Mouse (Mus musculus) lung, embryonic 14.5 days (tissue): ENCODE results near the gene 4921511C20Rik. TPM values are rescaled to one million over a fixed set of nuclear protein-coding genes. Genes with fewer than 3 reads are reported as not detected.

Experiments
- ATAC-seq: fragments of 200-750 bp; cut with Nextera tagmentation; 2 replicates; pipeline ENCODE4 v1.8.0; 2017; ENCODE audit warnings: mild to moderate bottlenecking, moderate TSS enrichment, moderate library complexity; ENCODE audit not compliant: insufficient read depth
- DNase-seq: peaks from one replicate; pipeline ENCODE4 v3.0.0-alpha.2; 2015
- H3K27ac ChIP-seq: fragments of 300-500 bp; sonication (generic); 2 replicates; pipeline ENCODE4 v1.5.1; 2014; ENCODE audit warnings: low read depth, mild to moderate bottlenecking, moderate library complexity
- H3K27me3 ChIP-seq: fragments of 300-500 bp; sonication (generic); 2 replicates; pipeline ENCODE4 v1.6.1; 2014; ENCODE audit warnings: low read length, control low read depth; ENCODE audit not compliant: insufficient read depth
- H3K36me3 ChIP-seq: fragments of 300-500 bp; sonication (generic); 2 replicates; pipeline ENCODE4 v1.6.1; 2014; ENCODE audit warnings: control low read depth; ENCODE audit not compliant: insufficient read depth
- H3K4me1 ChIP-seq: fragments of 300-500 bp; sonication (generic); 2 replicates; pipeline ENCODE4 v1.6.1; 2014; ENCODE audit warnings: antibody characterized with exemption, control low read depth; ENCODE audit not compliant: insufficient read depth
- H3K4me2 ChIP-seq: fragments of 300-500 bp; sonication (generic); 2 replicates; pipeline ENCODE4 v1.6.1; 2014; ENCODE audit warnings: mild to moderate bottlenecking
- H3K4me3 ChIP-seq: fragments of 300-500 bp; sonication (generic); 2 replicates; pipeline ENCODE4 v1.5.1; 2014; ENCODE audit warnings: low read depth, low read length
- H3K9ac ChIP-seq: fragments of 300-500 bp; sonication (generic); 2 replicates; pipeline ENCODE4 v1.6.1; 2014
- H3K9me3 ChIP-seq: fragments of 300-500 bp; sonication (generic); 2 replicates; pipeline ENCODE4 v1.6.1; 2016; ENCODE audit warnings: low read depth, low read length, control low read depth
- CTCF ChIP-seq: IDR thresholded peaks from 2 replicates; pipeline ENCODE4 v1.5.1; 2016; ENCODE audit warnings: antibody characterized with exemption, low read depth
- WGBS: fragments of 180-500 bp; shearing (Covaris S2); extraction: QIAGEN DNeasy Blood & Tissue Kit; methylation state at CpG from one replicate; pipeline ENCODE4 v1.1.7; 2014; 5-methylcytosine and 5-hydroxymethylcytosine counted together
- polyA plus RNA-seq: library from polyadenylated mRNA; unstranded; fragments of >200 nt; fragmentation: Nextera tagmentation; extraction: Ambion mirVana; gene quantifications from 2 replicates; pipeline ENCODE4 v1.2.1, GENCODE M21; 2014

The 4921511C20Rik gene
- not detected in 2 replicates for polyA plus RNA-seq

GRCm38 (mm10) chrX:127393993-127394392, at the start of gene 4921511C20Rik:
Gene 4921511C20Rik (plus strand): TSS chrX:127394293.
- no peaks in the 10 kb centered on the region for H3K4me1 ChIP-seq
- DNase-seq: no peak
- H3K4me2 ChIP-seq: no peak within 1 kb of the TSS
- no peak within 1 kb of the TSS for H3K4me3 ChIP-seq
- H3K36me3 ChIP-seq: no peaks in the 10 kb centered on the region
- no peaks in the 10 kb centered on the region for H3K9me3 ChIP-seq
- H3K27me3 ChIP-seq: no peaks in the 10 kb centered on the region
- TF ChIP-seq CTCF: no peak
- WGBS: 82% methylated on average over 2 of the region's 2 CpGs
- no peak for ATAC-seq
- no peak within 1 kb of the TSS for H3K9ac ChIP-seq
- H3K27ac ChIP-seq: no peak within 1 kb of the TSS
